Mouse (Mus musculus) neural tube, embryonic 15.5 days (tissue): ENCODE measurements around the gene Lrrn2. TPM values are rescaled to one million over a fixed set of nuclear protein-coding genes. Genes with fewer than 3 reads are reported as not detected.

Source experiments
- ATAC-seq: fragments of 200-750 bp; cut with Nextera tagmentation; 2 replicates; pipeline ENCODE4 v1.8.0; 2017; ENCODE audit warnings: mild to moderate bottlenecking, moderate TSS enrichment, moderate library complexity; ENCODE audit not compliant: low FRiP score
- H3K27ac ChIP-seq: fragments of 300-500 bp; sonication (generic); replicated peaks from 2 replicates; pipeline ENCODE4 v1.5.1; 2015; ENCODE audit warnings: mild to moderate bottlenecking, inconsistent platforms
- H3K27me3 ChIP-seq: fragments of 300-500 bp; sonication (generic); replicated peaks from 2 replicates; pipeline ENCODE4 v1.6.1; 2015; ENCODE audit warnings: inconsistent platforms
- H3K36me3 ChIP-seq: fragments of 300-500 bp; sonication (generic); 2 replicates; pipeline ENCODE4 v1.6.1; 2015; ENCODE audit warnings: inconsistent platforms
- H3K4me1 ChIP-seq: fragments of 300-500 bp; sonication (generic); 2 replicates; pipeline ENCODE4 v1.6.1; 2015; ENCODE audit warnings: inconsistent platforms
- H3K4me2 ChIP-seq: fragments of 300-500 bp; sonication (generic); 2 replicates; pipeline ENCODE4 v1.6.1; 2015; ENCODE audit warnings: inconsistent platforms, mild to moderate bottlenecking, moderate library complexity
- H3K4me3 ChIP-seq: fragments of 300-500 bp; sonication (generic); replicated peaks from 2 replicates; pipeline ENCODE4 v1.5.1; 2015; ENCODE audit warnings: mild to moderate bottlenecking, inconsistent platforms
- H3K9ac ChIP-seq: fragments of 300-500 bp; sonication (generic); replicated peaks from 2 replicates; pipeline ENCODE4 v1.6.1; 2015; ENCODE audit warnings: mild to moderate bottlenecking, inconsistent platforms
- H3K9me3 ChIP-seq: fragments of 300-500 bp; sonication (generic); replicated peaks from 2 replicates; pipeline ENCODE4 v1.6.1; 2016; ENCODE audit warnings: inconsistent platforms
- WGBS: fragments of 180-500 bp; shearing (Covaris S2); methylation state at CpG from one replicate; pipeline ENCODE4 v1.1.7; 2015; ENCODE audit warnings: mixed read lengths; 5-methylcytosine and 5-hydroxymethylcytosine counted together
- polyA plus RNA-seq: library from polyadenylated mRNA; unstranded; fragments of >200 nt; fragmentation: Nextera tagmentation; extraction: Ambion mirVana; gene quantifications from 2 replicates; pipeline ENCODE4 v1.2.1, GENCODE M21; 2015

Gene Lrrn2
- polyA plus RNA-seq, 1 experiment from 2014 or later, result 45.9 TPM

GRCm38 (mm10) chr1:132932421-132932820 is 52.3 kb downstream of the Lrrn2 start:
- H3K36me3 ChIP-seq, result peaks cover 7% of the 10 kb centered on the region
- H3K9me3 ChIP-seq, result no peaks in the 10 kb centered on the region
- 61% methylated on average over 2 of the region's 2 CpGs for WGBS
- H3K27ac ChIP-seq, result no peak overlapping the region
- H3K4me3 ChIP-seq, result no peak overlapping the region
- no peaks in the 10 kb centered on the region for H3K27me3 ChIP-seq
- H3K4me2 ChIP-seq, result no peak overlapping the region
- no peak for ATAC-seq
- H3K4me1 ChIP-seq, result peaks cover 36% of the 10 kb centered on the region
- no peak overlapping the region for H3K9ac ChIP-seq

GRCm38 (mm10) chr1:132934856-132935255 is 54.8 kb downstream of the Lrrn2 start:
- Histone ChIP-seq H3K4me3 (no peak overlapping the region), H3K9ac (no peak overlapping the region), H3K9me3 (no peaks in the 10 kb centered on the region), H3K4me1 (peaks cover 22% of the 10 kb centered on the region), H3K27me3 (no peaks in the 10 kb centered on the region), H3K36me3 (peaks cover 24% of the 10 kb centered on the region), H3K27ac (no peak overlapping the region), H3K4me2 (no peak overlapping the region)
- peak; percentile 72 for ATAC-seq
- WGBS, result 40% methylated on average over 7 of the region's 7 CpGs

DNA sequence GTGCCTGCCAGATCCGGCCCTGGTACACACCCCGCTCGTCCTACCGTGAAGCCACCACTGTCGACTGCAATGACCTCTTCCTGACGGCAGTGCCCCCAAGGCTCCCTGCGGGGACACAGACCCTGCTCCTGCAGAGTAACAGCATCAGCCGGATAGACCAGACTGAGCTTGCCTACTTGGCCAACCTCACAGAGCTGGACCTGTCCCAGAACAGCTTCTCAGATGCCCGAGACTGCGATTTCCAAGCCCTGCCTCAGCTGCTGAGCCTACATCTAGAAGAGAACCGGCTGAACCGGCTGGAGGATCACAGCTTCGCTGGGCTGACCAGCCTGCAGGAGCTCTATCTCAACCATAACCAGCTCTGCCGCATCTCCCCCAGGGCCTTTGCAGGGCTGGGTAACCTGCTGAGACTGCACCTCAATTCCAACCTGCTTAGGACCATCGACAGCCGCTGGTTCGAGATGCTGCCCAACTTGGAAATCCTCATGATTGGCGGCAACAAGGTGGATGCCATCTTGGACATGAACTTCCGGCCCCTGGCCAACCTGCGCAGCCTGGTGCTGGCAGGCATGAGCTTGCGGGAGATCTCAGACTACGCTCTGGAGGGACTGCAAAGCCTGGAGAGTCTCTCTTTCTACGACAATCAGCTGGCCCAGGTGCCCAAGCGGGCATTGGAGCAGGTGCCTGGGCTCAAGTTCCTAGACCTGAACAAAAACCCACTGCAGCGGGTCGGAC is 57.4 kb downstream of the Lrrn2 start:
- 89% methylated on average over 26 of the region's 26 CpGs for WGBS
- no peaks in the 10 kb centered on the region for H3K9me3 ChIP-seq
- ATAC-seq, result no peak
- no peak overlapping the region for H3K27ac ChIP-seq
- no peak overlapping the region for H3K4me2 ChIP-seq
- no peak overlapping the region for H3K9ac ChIP-seq
- peaks cover 18% of the 10 kb centered on the region for H3K4me1 ChIP-seq
- no peak overlapping the region for H3K4me3 ChIP-seq
- H3K36me3 ChIP-seq, result peaks cover 21% of the 10 kb centered on the region
- H3K27me3 ChIP-seq, result no peaks in the 10 kb centered on the region

GRCm38 (mm10) chr1:132938975-132939374 is 58.9 kb downstream of the Lrrn2 start:
- no peak overlapping the region for H3K4me3 ChIP-seq
- no peak overlapping the region for H3K27ac ChIP-seq
- no peak overlapping the region for H3K9ac ChIP-seq
- no peak for ATAC-seq
- H3K36me3 ChIP-seq, result peaks cover 21% of the 10 kb centered on the region
- H3K4me2 ChIP-seq, result no peak overlapping the region
- peaks cover 12% of the 10 kb centered on the region for H3K4me1 ChIP-seq
- no peaks in the 10 kb centered on the region for H3K27me3 ChIP-seq
- no peaks in the 10 kb centered on the region for H3K9me3 ChIP-seq
- WGBS, result 85% methylated on average over 8 of the region's 8 CpGs

GRCm38 (mm10) chr1:132945826-132946225 is 65.8 kb downstream of the Lrrn2 start:
- no peak overlapping the region for H3K4me2 ChIP-seq
- no peaks in the 10 kb centered on the region for H3K27me3 ChIP-seq
- peaks cover 7% of the 10 kb centered on the region for H3K4me1 ChIP-seq
- ATAC-seq, result no peak
- no peak overlapping the region for H3K27ac ChIP-seq
- no peaks in the 10 kb centered on the region for H3K9me3 ChIP-seq
- no peaks in the 10 kb centered on the region for H3K36me3 ChIP-seq
- no peak overlapping the region for H3K9ac ChIP-seq
- 30% methylated on average over 8 of the region's 8 CpGs for WGBS
- no peak overlapping the region for H3K4me3 ChIP-seq

DNA sequence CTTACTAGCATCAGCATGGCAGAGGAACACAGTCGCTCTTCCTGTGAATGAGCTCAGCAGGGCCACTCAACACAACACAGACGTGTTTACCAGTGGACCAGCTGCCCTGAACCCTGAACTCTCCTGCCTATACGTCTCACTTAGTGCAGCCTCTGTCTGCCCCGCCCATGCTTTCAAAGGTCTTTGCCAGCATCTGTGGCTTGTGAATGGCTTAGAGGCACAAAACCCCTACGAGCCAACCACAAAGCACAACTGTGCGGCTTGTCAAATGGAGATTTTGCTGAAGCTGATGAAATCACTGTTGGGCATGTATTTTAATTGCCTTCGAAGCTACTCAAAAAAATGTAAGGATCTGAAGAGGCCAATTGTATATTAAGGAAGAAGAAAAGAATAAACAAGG is 67.7 kb downstream of the Lrrn2 start:
- H3K4me3 ChIP-seq, result no peak overlapping the region
- 37% methylated on average over 7 of the region's 7 CpGs for WGBS
- no peaks in the 10 kb centered on the region for H3K27me3 ChIP-seq
- no peaks in the 10 kb centered on the region for H3K9me3 ChIP-seq
- H3K36me3 ChIP-seq, result no peaks in the 10 kb centered on the region
- no peak overlapping the region for H3K4me2 ChIP-seq
- no peak overlapping the region for H3K27ac ChIP-seq
- peaks cover 7% of the 10 kb centered on the region for H3K4me1 ChIP-seq
- no peak overlapping the region for H3K9ac ChIP-seq
- no peak for ATAC-seq

GRCm38 (mm10) chr1:132956809-132957208 is 76.7 kb downstream of the Lrrn2 start:
- H3K4me3 ChIP-seq, result no peak overlapping the region
- H3K4me2 ChIP-seq, result no peak overlapping the region
- no peaks in the 10 kb centered on the region for H3K36me3 ChIP-seq
- H3K4me1 ChIP-seq, result no peaks in the 10 kb centered on the region
- H3K9ac ChIP-seq, result no peak overlapping the region
- 83% methylated on average over 5 of the region's 5 CpGs for WGBS
- no peak overlapping the region for H3K27ac ChIP-seq
- no peak for ATAC-seq
- no peaks in the 10 kb centered on the region for H3K9me3 ChIP-seq
- no peaks in the 10 kb centered on the region for H3K27me3 ChIP-seq

GRCm38 (mm10) chr1:132961751-132962150 is 81.7 kb downstream of the Lrrn2 start:
- WGBS, result 92% methylated on average over 3 of the region's 3 CpGs

DNA sequence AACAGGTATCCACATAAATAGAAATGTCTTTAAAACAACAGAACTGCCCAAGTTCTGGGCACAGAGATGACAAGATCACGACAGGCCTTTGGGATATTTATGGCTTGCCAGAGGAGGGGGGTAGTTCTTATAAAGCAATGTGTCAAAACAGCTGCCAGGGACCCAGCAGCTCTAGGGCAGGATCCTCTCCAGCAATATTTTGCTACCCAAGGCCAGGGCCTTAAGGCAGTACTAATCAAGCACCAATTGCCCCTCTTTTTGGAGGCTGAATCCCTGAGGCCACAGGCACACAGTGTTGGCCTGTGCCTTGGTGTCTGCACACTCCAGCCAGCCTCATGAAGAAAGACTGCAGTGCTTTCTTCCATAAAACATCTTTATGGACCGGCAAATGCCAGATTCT is 84.0 kb downstream of the Lrrn2 start:
- no peaks in the 10 kb centered on the region for H3K4me1 ChIP-seq
- ATAC-seq, result no peak
- no peak overlapping the region for H3K4me3 ChIP-seq
- no peak overlapping the region for H3K4me2 ChIP-seq
- H3K27me3 ChIP-seq, result no peaks in the 10 kb centered on the region
- 68% methylated on average over 2 of the region's 2 CpGs for WGBS
- no peak overlapping the region for H3K9ac ChIP-seq
- H3K9me3 ChIP-seq, result no peaks in the 10 kb centered on the region
- H3K27ac ChIP-seq, result no peak overlapping the region
- H3K36me3 ChIP-seq, result no peaks in the 10 kb centered on the region

More at GRCm38 (mm10) chr1:132961751-132962150, 81.7 kb downstream of the Lrrn2 start:
- no peak overlapping the region for H3K4me2 ChIP-seq
- H3K9me3 ChIP-seq, result no peaks in the 10 kb centered on the region
- H3K27me3 ChIP-seq, result no peaks in the 10 kb centered on the region
- no peak overlapping the region for H3K27ac ChIP-seq
- H3K36me3 ChIP-seq, result no peaks in the 10 kb centered on the region
- H3K9ac ChIP-seq, result no peak overlapping the region
- ATAC-seq, result no peak
- no peak overlapping the region for H3K4me3 ChIP-seq
- no peaks in the 10 kb centered on the region for H3K4me1 ChIP-seq

GRCm38 (mm10) chr1:132964691-132965090 is 84.6 kb downstream of the Lrrn2 start:
- Histone ChIP-seq H3K9ac (no peak overlapping the region), H3K9me3 (no peaks in the 10 kb centered on the region), H3K4me1 (no peaks in the 10 kb centered on the region), H3K36me3 (no peaks in the 10 kb centered on the region), H3K27ac (no peak overlapping the region), H3K4me2 (no peak overlapping the region), H3K4me3 (no peak overlapping the region), H3K27me3 (no peaks in the 10 kb centered on the region)
- WGBS, result 83% methylated on average over 4 of the region's 4 CpGs
- no peak for ATAC-seq

- no peak overlapping the region for H3K4me2 ChIP-seq
- H3K4me3 ChIP-seq, result no peak overlapping the region
- ATAC-seq, result no peak
- H3K9me3 ChIP-seq, result no peaks in the 10 kb centered on the region
- H3K9ac ChIP-seq, result no peak overlapping the region
- H3K4me1 ChIP-seq, result no peaks in the 10 kb centered on the region
- WGBS, result 28% methylated on average over 6 of the region's 6 CpGs
- H3K36me3 ChIP-seq, result no peaks in the 10 kb centered on the region
- no peaks in the 10 kb centered on the region for H3K27me3 ChIP-seq
- no peak overlapping the region for H3K27ac ChIP-seq
Measured at GRCm38 (mm10) chr1:132968659-132969058, 88.6 kb downstream of the Lrrn2 start.

DNA sequence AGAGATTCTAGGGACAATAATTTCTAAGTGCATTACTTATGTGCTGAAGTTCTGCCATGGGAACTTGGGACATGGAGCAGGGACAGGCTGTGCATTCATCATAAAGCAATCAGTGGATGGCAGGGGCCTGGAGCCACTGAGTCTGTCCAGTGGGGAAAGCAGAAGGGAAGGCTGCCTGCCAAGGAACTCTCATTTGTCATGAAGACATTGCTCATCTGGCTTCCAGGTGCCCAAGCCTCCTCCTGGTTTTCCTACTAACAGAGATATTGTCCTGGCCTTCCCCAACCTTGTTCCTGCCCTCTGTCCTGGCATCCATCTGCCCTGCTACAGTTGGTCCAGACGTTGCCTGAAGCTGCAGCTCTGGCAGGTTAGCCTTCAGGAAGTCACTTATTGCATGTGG is 97.3 kb downstream of the Lrrn2 start:
- Histone ChIP-seq H3K27ac (no peak overlapping the region), H3K4me3 (no peak overlapping the region), H3K4me2 (no peak overlapping the region), H3K27me3 (no peaks in the 10 kb centered on the region), H3K36me3 (no peaks in the 10 kb centered on the region; the same call in 1 of the 2 replicates), H3K9me3 (no peaks in the 10 kb centered on the region), H3K4me1 (no peaks in the 10 kb centered on the region), H3K9ac (no peak overlapping the region)
- no peak for ATAC-seq
- WGBS, result 84% methylated on average over 1 of the region's 1 CpGs
